Mouse (Mus musculus): ENCODE results near the gene Slc25a23.

The Slc25a23 gene

GRCm38 (mm10) chr17:57076916-57077315 is 17.3 kb upstream of the Slc25a23 start:
- DNase-seq (ENCODE audit: low read depth, low spot score) = no peak

DNA sequence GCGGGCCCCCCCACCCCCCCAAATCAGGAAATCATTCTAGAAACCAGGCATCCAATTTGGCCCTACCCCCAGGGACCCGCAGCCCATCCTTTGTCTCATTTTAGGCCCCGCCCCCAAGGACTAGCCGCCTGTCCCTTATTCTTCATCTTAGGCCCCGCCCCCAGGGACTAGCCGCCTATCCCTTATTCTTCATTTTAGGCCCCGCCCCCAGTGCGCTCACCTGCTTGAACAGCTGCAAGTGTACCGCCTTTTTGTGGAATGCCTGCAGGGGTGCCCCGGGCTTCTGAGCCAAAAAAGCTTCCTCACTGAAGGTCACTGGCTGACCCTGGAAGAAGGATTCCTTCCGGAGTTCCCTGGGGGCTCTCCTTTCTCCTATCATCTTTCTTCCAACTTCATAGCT is 11.0 kb upstream of the Slc25a23 start:
- DNase-seq (ENCODE audit: low read depth, low spot score) = peak; percentile 93

- no peak for DNase-seq (ENCODE audit: low read depth, low spot score)
Observed at GRCm38 (mm10) chr17:57070272-57070671, 10.6 kb upstream of the Slc25a23 start.

GRCm38 (mm10) chr17:57066908-57067307 is 7.2 kb upstream of the Slc25a23 start:
- no peak for DNase-seq (ENCODE audit: low read depth, low spot score)

GRCm38 (mm10) chr17:57063031-57063430 is 3.4 kb upstream of the Slc25a23 start:
- DNase-seq (ENCODE audit: low read depth, low spot score) = no peak

DNA sequence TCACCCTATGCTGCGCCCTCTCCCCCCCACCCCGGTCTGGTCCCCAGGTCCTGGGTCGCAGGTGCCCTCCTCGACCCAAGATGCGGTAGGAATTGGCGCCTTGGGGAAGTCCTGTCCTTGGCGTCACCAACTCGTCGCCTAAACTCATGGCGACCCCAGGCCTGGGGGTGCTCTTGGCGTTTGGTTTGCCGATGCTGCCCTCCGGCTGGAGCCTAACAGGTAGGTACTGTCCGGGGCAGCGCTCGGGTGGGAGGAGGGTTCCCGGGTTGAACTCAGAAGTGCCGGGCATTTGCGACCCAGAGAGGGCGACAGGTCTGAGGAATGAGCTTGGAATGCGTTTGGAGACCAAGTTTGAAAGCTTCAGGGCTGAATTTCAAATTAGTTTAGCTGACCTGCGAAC is 2.9 kb upstream of the Slc25a23 start:
- no peak for DNase-seq (ENCODE audit: low read depth, low spot score)

DNA sequence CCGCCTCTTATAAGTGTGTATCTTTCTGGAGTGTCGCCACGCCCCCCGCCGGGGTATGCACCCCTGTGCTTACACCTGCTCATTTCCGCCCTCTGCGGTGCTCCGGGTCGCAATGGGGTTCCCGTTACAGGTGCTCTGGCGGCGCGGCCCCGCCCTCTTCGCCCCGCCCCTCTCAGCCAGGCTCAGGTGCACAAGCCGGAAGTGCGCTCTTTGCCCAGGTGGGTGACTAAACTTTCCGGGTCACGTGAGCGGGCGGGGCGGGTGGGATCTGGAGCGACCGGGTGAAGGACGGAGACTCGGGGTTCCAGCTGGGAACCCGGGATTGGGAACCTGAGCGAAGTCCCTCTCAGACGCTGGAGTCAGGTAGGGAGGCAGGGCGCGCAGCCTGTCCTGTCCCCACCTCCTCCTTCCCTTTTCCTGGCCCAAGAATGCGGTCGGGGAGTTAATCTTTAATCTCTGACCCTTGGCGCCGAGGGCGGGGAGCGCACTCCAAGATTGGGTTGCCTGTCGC is 2.4 kb upstream of the Slc25a23 start:
- no peak for DNase-seq (ENCODE audit: low read depth, low spot score)

- no peak for DNase-seq (ENCODE audit: low read depth, low spot score)
Observed at GRCm38 (mm10) chr17:57061069-57061468, 1.4 kb upstream of the Slc25a23 start.

- DNase-seq (ENCODE audit: low read depth, low spot score) = peak; percentile 98
Observed at GRCm38 (mm10) chr17:57060231-57060801, 653 bp upstream of the Slc25a23 start.

GRCm38 (mm10) chr17:57058891-57059485 is 675 bp downstream of the Slc25a23 start, which contains the start of gene Crb3:
Crb3 (plus strand) TSS chr17:57059105.
- no peak for DNase-seq (ENCODE audit: low read depth, low spot score)

- no peak for DNase-seq (ENCODE audit: low read depth, low spot score)
Observed at GRCm38 (mm10) chr17:57056246-57056645, 3.4 kb downstream of the Slc25a23 start.

DNA sequence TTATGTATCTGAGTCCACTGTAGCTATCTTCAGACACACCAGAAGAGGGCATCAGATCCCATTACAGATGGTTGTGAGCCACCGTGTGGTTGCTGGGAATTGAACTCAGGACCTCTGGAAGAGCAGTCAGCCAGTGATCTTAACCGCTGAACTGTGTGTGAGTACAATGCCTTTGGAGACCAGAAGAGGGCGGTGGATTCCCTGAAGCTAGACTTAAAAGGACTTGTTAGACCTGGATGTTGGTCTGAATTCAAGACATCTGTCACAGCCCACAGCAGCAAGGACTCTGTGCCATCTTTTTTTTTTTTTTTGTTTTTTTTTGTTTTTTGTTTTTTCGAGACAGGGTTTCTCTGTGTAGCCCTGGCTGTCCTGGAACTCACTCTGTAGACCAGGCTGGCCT is 8.0 kb downstream of the Slc25a23 start:
- peak; percentile 78 for DNase-seq (ENCODE audit: low read depth, low spot score)

- no peak for DNase-seq (ENCODE audit: low read depth, low spot score)
Observed at GRCm38 (mm10) chr17:57048816-57049215, 10.8 kb downstream of the Slc25a23 start.

- peak; percentile 95 for DNase-seq (ENCODE audit: low read depth, low spot score)
Observed at GRCm38 (mm10) chr17:57047406-57047805, 12.3 kb downstream of the Slc25a23 start.

DNA sequence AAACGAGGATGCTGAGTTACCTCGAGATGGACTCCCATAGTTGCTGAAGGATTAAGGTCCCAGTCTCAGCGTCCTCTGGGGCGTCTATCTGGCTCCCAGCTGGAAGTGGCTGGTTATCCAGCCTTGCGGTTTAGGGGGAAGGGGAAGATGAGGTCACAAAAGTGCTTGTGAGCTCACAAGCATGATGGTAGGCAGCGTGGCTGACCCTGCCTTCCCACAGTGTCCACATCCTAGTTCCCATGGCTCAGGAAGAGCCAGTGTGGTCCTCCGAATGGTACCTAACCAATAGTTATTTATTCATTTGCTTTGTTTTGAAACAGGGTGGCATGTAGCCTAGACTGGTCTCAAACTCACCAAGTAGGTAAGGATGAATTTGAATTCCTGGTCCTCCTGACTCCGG is 18.1 kb downstream of the Slc25a23 start, which contains the start of gene Slc25a41:
Gene Slc25a41 (minus strand): TSS at position 101 of the 400 bp plus-strand sequence.
- no peak for DNase-seq (ENCODE audit: low read depth, low spot score)

DNA sequence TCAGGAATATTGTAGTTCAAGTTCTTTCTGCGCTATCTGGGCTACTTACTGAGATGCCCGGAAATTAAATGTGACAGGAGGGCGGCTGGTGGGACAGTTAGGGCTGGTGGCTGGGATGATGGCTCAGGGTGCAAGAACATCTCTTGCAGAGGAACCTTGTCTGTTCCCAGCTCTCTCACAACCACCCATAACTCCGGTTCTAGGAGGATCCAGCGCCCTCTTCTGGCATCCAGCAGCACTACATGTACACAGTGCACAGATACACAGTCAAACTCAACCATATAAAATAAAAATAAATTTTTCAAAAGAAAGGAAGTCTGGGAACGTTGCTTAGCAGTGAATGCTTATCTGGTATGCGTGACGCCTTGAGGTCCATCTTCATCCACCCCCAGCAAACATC is 20.7 kb downstream of the Slc25a23 start:
- peak; percentile 64 for DNase-seq (ENCODE audit: low read depth, low spot score)

DNA sequence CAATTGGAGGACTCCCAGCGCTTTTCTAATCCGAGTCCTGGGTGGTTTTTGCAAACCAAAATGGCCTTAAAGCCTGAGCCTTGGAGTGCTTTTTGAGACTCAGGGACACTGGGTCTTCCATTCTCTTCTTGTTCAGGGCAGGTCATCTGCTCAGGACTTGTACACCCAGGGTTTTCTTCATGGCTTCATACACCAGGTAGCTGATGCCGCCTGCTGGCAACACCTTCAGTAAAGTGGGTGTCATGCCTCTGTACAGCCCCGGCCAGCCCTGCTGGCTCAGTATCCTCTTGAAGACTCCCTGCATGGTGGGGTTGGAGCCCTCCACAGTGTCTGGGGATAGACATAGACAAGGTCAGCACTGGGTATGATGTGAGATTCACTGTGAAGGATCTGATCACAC is 26.8 kb downstream of the Slc25a23 start:
- peak; percentile 26 for DNase-seq (ENCODE audit: low read depth, low spot score)

DNA sequence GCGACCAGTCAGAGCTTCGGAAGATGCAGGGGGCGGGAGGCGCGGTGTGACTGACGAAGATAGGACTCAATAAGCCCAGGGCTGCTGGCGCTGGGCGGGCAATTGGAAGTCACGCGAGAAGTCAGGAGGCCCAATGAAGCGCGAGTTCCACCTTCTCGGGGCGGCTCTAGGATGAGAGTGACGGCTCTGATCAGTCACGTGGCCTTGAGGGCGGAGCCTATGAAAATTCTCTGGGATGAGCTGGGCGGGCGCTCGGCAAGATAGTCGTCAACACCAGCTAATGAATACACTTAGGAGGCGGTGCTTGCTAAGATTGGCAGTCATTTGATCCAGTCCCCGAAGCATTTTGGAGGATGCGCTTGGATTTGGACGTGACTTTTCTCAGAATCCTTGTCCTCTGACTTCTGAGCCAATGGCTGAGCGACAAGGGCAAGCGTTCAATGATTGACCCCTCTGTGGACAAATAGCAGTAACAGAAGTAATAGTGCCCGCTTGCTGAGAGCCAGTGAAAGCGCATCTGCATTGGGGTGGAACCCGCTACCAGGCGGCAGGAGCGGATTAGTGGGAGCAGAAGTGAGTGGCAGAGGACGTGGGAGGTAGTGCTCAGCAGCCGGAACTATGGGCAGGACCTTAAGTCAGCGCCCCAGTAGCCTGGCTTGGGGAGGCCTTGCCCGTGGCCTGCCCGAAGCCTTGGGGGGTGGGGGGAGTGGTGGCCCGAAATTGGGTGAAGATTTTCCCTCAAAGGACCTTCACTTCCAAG is 27.8 kb downstream of the Slc25a23 start:
- DNase-seq (ENCODE audit: low read depth, low spot score) = peak; percentile 100

DNA sequence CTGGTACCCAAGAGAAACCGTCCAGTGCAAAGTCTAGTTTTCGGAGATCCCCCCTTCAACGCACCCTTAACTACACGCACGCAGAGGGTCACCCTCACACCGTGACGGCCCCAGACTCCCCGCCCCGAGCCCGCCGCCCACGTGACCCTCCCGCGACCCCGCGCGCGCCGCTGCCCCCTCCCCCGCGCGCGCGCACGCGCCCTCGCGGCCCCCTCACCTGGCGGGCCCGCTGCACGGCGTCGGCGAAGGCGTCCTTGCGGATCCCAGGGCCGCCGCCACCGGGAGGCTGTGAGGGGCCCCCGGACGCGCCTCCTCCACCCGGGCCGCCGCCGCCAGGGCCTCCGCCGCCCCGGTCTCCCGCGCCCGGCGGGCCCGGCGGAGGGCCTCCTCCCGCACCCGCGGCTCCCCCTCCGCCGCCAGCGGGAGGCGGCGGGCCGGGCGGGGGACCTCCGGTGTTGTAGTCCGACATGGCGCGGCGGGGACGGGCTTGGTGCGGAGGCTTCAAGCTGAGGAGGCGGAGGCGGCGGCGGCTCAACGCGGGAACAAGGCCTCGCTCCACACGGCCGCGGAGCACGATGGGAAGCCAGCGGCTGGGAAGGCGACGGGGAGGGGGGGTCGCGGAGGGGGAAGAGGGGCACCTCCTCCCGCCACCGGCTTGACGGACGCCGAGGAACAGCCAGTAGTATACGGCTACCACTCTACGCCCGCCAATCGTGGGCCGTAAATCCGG is 28.6 kb downstream of the Slc25a23 start, which contains the start of gene Khsrp:
Gene Khsrp (minus strand): TSS at position 592 of the 730 bp plus-strand sequence.
- DNase-seq (ENCODE audit: low read depth, low spot score) = peak; percentile 44

DNA sequence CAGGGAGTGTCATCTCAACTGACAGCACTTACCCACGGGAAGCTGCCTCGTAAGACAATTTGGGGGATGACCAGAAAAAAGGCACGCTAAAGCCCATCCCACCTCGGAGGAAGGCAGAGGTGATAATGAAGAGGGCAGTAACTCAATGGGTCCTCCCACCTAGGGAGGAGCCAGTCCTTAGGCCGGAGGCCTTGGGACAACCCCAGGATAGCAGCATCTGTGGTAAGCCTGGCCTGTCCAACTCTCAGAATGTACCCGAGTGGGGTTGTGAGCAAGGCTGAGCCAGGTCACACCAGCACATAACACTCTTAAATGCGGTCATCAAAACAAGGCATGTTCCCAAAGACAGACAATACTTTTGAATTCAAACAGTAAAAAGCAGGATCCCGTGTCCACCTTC is 30.0 kb downstream of the Slc25a23 start:
- DNase-seq (ENCODE audit: low read depth, low spot score) = no peak

DNA sequence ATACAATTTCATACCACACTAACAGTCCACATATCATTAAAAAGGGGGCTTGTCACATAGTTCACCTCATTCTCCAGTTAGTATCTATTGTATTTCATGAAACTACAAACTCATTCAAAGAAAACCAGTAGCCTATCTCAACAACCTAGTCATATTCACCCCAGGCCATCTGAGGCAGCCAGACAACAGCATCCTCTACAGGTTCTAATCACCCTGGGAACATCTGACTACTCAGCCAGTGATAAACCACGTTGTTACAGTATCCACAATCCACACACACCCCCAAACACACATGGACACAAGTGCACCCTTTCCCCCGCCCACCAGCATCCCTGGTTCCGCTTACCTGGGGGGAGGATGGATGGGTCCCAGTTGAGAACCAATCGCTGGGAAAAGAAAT is 32.2 kb downstream of the Slc25a23 start:
- no peak for DNase-seq (ENCODE audit: low read depth, low spot score)

GRCm38 (mm10) chr17:57020960-57021359 is 38.7 kb downstream of the Slc25a23 start:
- DNase-seq (ENCODE audit: low read depth, low spot score) = no peak
